Mouse (Mus musculus) myocyte (in vitro differentiated cells): ENCODE measurements around the gene Irf8.

ENCODE experiments used
- CEBPB ChIP-seq: IDR thresholded peaks from 2 replicates; pipeline ENCODE4 v1.6.1; 2011; ENCODE audit warnings: mild to moderate bottlenecking, moderate library complexity; ENCODE audit not compliant: poor library complexity, insufficient read depth, severe bottlenecking
- MAX ChIP-seq: IDR thresholded peaks from one replicate; pipeline ENCODE4 v1.6.1; 2011; ENCODE audit warnings: low read depth, mild to moderate bottlenecking, control low read depth
- POLR2A ChIP-seq: IDR thresholded peaks from one replicate; pipeline ENCODE4 v1.6.1; 2011; ENCODE audit warnings: low read depth, mild to moderate bottlenecking, control low read depth, moderate library complexity; ENCODE audit not compliant: insufficient read length
- TCF12 ChIP-seq: IDR thresholded peaks from one replicate; pipeline ENCODE4 v1.6.1; 2011; ENCODE audit warnings: mild to moderate bottlenecking, control low read depth; ENCODE audit not compliant: poor library complexity, insufficient read depth, severe bottlenecking
- TCF3 ChIP-seq: IDR thresholded peaks from one replicate; pipeline ENCODE4 v1.6.1; 2011; ENCODE audit warnings: low read depth, control low read depth; ENCODE audit not compliant: insufficient read length

- TF ChIP-seq MAX (no peak), POLR2A (no peak), TCF12 (no peak), CEBPB (no peak), TCF3 (no peak)
Observed at GRCm38 (mm10) chr8:120686576-120686975, 49.6 kb upstream of the Irf8 start.
